Mouse (Mus musculus): ENCODE measurements around the gene Khnyn. TPM values are rescaled to one million over a fixed set of nuclear protein-coding genes. Genes with fewer than 3 reads are reported as not detected.

Gene Khnyn
- total and polyA plus RNA-seq, 2 experiments: 15.4 to 29.8 TPM

DNA sequence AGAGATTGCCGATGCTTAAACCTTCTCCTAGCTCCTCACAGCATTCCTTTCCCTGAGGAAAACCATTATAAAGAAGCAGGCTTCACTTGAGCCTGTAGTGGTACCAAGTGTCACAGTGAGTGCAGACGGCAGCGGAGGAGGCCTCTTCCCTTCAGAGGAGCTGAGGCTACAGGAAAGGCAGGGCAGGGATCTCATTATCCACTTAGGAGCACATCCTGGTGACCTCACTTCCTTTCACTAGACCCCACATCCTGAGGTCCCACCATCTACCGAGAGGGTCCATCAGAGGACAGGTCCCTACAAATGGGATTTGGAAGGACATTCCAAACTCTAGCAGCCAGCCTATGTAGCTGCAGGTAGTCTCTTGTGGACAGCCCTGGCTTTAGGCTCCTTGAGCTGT is 27.2 kb upstream of the Khnyn start:
- TF ChIP-seq POLR2A (IDR thresholded peaks at IDR 0.05; ENCODE audit: extremely low read depth, insufficient read depth, low read length) (no peak), CTCF (IDR thresholded peaks at IDR 0.05; ENCODE audit: low read depth, low read length) (no peak)
- no peak overlapping the region for H3K27ac ChIP-seq (replicated peaks; ENCODE audit: insufficient read depth, low read depth, low read length)
- 85% methylated on average over 4 of the region's 4 CpGs for WGBS
- DNase-seq (ENCODE audit: extremely low read depth, low read depth, low spot score): no peak
- no peak overlapping the region for H3K9ac ChIP-seq (ENCODE audit: low read depth, low read length)
- no peaks in the 10 kb centered on the region for H3K27me3 ChIP-seq (ENCODE audit: control insufficient read depth, insufficient read depth, low read length)
- H3K79me2 ChIP-seq (ENCODE audit: control insufficient read depth, insufficient read depth, low read length): no peaks in the 10 kb centered on the region
- no peak overlapping the region for H3K4me3 ChIP-seq (ENCODE audit: insufficient read depth, low read depth, low read length)
- H3K36me3 ChIP-seq (ENCODE audit: control insufficient read depth, insufficient read depth, low read length): no peaks in the 10 kb centered on the region
- 0 out of 2 replicates have a peak, but pooled peaks cover 2% of the 10 kb centered on the region for H3K4me1 ChIP-seq (ENCODE audit: control insufficient read depth, insufficient read depth, low read length)

DNA sequence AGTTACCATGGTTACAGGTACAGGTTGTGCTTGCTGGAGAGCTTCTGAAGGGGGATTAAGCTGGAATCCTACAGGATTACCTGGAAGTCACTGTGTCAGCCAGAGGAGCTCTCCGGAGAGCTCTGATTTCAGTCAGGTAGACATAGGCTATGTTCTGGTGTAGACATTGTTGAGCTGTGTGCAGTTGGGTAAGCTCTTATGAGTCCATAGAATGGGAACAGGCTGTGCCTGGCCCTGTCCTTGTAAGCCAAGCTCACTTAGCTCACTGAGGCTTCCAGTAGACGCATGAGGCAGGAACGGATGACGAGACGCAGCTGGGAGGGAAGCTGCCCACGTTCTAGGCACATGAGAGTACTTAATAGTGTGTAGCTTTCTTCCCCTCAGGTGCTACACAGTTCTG is 22.6 kb upstream of the Khnyn start:
- no peaks in the 10 kb centered on the region for H3K27me3 ChIP-seq (ENCODE audit: control insufficient read depth, insufficient read depth, low read length)
- no peaks in the 10 kb centered on the region for H3K79me2 ChIP-seq (ENCODE audit: control insufficient read depth, insufficient read depth, low read length)
- TF ChIP-seq CTCF (IDR thresholded peaks at IDR 0.05; ENCODE audit: low read depth, low read length) (no peak), POLR2A (IDR thresholded peaks at IDR 0.05; ENCODE audit: extremely low read depth, insufficient read depth, low read length) (no peak)
- DNase-seq (ENCODE audit: extremely low read depth, low read depth, low spot score): no peak
- 89% methylated on average over 6 of the region's 6 CpGs for WGBS
- H3K9ac ChIP-seq (ENCODE audit: low read depth, low read length): no peak overlapping the region
- no peak overlapping the region for H3K4me3 ChIP-seq (ENCODE audit: insufficient read depth, low read depth, low read length)
- no peaks in the 10 kb centered on the region for H3K36me3 ChIP-seq (ENCODE audit: control insufficient read depth, insufficient read depth, low read length)
- H3K27ac ChIP-seq (replicated peaks; ENCODE audit: insufficient read depth, low read depth, low read length): no peak overlapping the region
- no peaks in the 10 kb centered on the region for H3K4me1 ChIP-seq (ENCODE audit: control insufficient read depth, insufficient read depth, low read length)

DNA sequence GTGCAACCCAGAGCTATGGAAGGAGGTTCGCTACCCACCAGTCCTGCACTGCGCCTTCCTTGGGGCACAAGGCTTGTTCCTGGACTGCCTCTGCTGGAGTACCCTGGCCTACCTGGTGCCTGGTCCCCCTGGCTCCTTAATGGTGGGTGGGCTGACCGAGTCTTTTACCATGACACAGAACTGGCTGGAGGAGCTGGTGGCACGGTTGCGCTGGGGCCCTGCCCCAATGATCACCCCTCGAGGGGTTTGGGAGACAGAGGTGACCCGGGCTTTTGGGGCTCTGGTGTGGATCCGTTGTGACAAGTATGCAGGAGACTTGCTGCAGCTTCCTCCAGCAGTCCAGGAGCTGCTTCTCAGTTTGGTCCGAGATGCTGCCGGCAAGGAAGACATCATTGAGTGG is 21.8 kb upstream of the Khnyn start:
- WGBS: 94% methylated on average over 10 of the region's 10 CpGs
- TF ChIP-seq POLR2A (IDR thresholded peaks at IDR 0.05; ENCODE audit: extremely low read depth, insufficient read depth, low read length): no peak

DNA sequence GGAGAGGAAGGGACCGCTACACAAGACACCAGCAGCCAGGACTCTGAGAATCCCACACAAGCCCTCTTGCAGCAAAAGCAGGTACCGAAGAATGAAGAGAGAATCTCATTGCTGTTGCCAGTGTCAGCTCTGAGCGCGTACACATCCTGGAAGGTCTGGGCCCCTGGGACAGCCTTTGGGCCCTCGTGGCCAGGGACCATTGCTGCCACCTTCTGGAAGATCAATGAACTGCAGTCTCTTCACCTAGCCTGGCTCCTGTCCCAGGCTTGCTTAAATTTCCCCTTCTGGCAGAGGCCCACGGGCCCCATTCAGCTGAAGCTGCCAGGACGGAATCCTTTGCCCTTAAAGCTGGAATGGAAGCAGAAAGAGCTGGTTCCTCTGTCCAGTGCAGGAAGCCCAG is 21.0 kb upstream of the Khnyn start:
- Histone ChIP-seq H3K36me3 (ENCODE audit: control insufficient read depth, insufficient read depth, low read length) (no peaks in the 10 kb centered on the region), H3K27me3 (ENCODE audit: control insufficient read depth, insufficient read depth, low read length) (no peaks in the 10 kb centered on the region), H3K79me2 (ENCODE audit: control insufficient read depth, insufficient read depth, low read length) (no peaks in the 10 kb centered on the region), H3K4me1 (ENCODE audit: control insufficient read depth, insufficient read depth, low read length) (no peaks in the 10 kb centered on the region), H3K9ac (ENCODE audit: low read depth, low read length) (no peak overlapping the region), H3K4me3 (ENCODE audit: insufficient read depth, low read depth, low read length) (no peak overlapping the region), H3K27ac (replicated peaks; ENCODE audit: insufficient read depth, low read depth, low read length) (no peak overlapping the region)
- WGBS: 24% methylated on average over 7 of the region's 7 CpGs
- TF ChIP-seq POLR2A (IDR thresholded peaks at IDR 0.05; ENCODE audit: extremely low read depth, insufficient read depth, low read length): no peak
- TF ChIP-seq CTCF (IDR thresholded peaks at IDR 0.05; ENCODE audit: low read depth, low read length): peak; percentile 96
- peak; percentile 33 for DNase-seq (ENCODE audit: extremely low read depth, low read depth, low spot score)

More for the DNA sequence above, 21.8 kb upstream of the Khnyn start:
- Histone ChIP-seq H3K4me3 (ENCODE audit: insufficient read depth, low read depth, low read length) (no peak overlapping the region), H3K36me3 (ENCODE audit: control insufficient read depth, insufficient read depth, low read length) (no peaks in the 10 kb centered on the region), H3K27me3 (ENCODE audit: control insufficient read depth, insufficient read depth, low read length) (no peaks in the 10 kb centered on the region), H3K27ac (replicated peaks; ENCODE audit: insufficient read depth, low read depth, low read length) (no peak overlapping the region), H3K4me1 (ENCODE audit: control insufficient read depth, insufficient read depth, low read length) (no peaks in the 10 kb centered on the region), H3K79me2 (ENCODE audit: control insufficient read depth, insufficient read depth, low read length) (no peaks in the 10 kb centered on the region), H3K9ac (ENCODE audit: low read depth, low read length) (no peak overlapping the region)
- no peak for DNase-seq (ENCODE audit: extremely low read depth, low read depth, low spot score)

DNA sequence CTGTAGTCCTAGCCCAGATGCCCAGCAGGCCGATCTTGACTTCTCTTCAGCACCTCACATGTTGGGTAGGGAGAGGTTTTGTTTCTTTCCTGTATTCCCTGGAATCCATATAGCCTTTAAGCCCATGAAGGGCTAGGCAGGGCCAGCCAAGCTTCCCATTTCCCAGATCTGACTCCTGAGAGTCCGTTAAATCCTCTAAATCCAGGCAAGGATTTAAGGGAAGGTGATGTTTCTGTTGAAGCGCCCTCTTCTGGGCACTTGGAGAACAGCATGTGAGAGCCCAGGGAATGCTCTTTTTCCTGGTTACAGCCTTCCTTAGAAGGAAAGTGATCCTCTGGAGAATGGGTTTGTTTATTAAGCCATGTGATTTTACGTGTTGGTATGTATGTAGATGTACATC is 17.8 kb upstream of the Khnyn start:
- no peak overlapping the region for H3K4me3 ChIP-seq (ENCODE audit: insufficient read depth, low read depth, low read length)
- no peaks in the 10 kb centered on the region for H3K79me2 ChIP-seq (ENCODE audit: control insufficient read depth, insufficient read depth, low read length)
- 36% methylated on average over 4 of the region's 4 CpGs for WGBS
- TF ChIP-seq CTCF (IDR thresholded peaks at IDR 0.05; ENCODE audit: low read depth, low read length) (peak; percentile 58; the same call in 1 of the 2 replicates), POLR2A (IDR thresholded peaks at IDR 0.05; ENCODE audit: extremely low read depth, insufficient read depth, low read length) (no peak)
- no peaks in the 10 kb centered on the region for H3K27me3 ChIP-seq (ENCODE audit: control insufficient read depth, insufficient read depth, low read length)
- no peaks in the 10 kb centered on the region for H3K36me3 ChIP-seq (ENCODE audit: control insufficient read depth, insufficient read depth, low read length)
- no peak overlapping the region for H3K27ac ChIP-seq (replicated peaks; ENCODE audit: insufficient read depth, low read depth, low read length)
- DNase-seq (ENCODE audit: extremely low read depth, low read depth, low spot score): peak; percentile 29
- no peak overlapping the region for H3K9ac ChIP-seq (ENCODE audit: low read depth, low read length)
- H3K4me1 ChIP-seq (ENCODE audit: control insufficient read depth, insufficient read depth, low read length): no peaks in the 10 kb centered on the region

DNA sequence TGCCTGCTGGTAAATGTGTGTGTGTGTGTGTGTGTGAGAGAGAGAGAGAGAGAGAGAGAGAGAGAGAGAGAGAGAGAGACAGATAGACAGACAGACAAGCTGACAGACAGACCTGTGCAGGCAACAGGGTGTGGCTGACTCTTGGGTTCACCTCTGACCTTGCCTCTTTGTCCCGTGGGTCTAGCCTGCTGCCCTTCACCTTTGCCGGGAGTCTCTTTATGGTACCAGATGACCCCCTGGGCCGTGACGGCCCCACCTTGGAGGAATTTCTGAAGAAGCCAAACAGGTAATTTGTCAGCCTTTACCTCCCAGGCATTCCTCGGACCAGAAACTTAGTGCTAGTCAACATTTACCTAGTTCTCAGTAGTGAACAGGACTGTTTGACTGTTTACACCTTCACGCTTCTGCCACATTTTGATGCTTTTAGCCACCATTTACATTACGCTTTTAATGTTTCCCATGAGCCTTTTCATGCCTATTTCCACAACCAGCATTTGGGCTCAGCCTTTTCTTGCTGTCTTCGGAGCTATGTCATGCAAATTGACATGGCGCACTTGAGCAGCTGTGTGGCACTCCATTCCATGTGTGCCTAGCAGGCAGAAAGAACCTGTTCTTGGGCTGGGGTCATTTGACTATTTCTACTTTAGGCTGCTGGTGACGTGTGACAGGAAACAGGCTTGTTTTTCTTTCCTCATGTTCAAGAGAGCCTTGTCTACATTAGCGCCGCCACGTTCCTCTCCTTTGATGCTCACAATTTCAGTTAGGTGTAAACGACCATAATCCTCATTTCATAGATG is 16.3 kb upstream of the Khnyn start:
- Histone ChIP-seq H3K36me3 (ENCODE audit: control insufficient read depth, insufficient read depth, low read length) (no peaks in the 10 kb centered on the region), H3K79me2 (ENCODE audit: control insufficient read depth, insufficient read depth, low read length) (no peaks in the 10 kb centered on the region), H3K9ac (ENCODE audit: low read depth, low read length) (no peak overlapping the region), H3K4me3 (ENCODE audit: insufficient read depth, low read depth, low read length) (no peak overlapping the region), H3K27me3 (ENCODE audit: control insufficient read depth, insufficient read depth, low read length) (no peaks in the 10 kb centered on the region), H3K27ac (replicated peaks; ENCODE audit: insufficient read depth, low read depth, low read length) (no peak overlapping the region), H3K4me1 (ENCODE audit: control insufficient read depth, insufficient read depth, low read length) (no peaks in the 10 kb centered on the region)
- DNase-seq (ENCODE audit: extremely low read depth, low read depth, low spot score): no peak
- WGBS: 85% methylated on average over 14 of the region's 14 CpGs
- TF ChIP-seq POLR2A (IDR thresholded peaks at IDR 0.05; ENCODE audit: extremely low read depth, insufficient read depth, low read length) (no peak), CTCF (IDR thresholded peaks at IDR 0.05; ENCODE audit: low read depth, low read length) (no peak)

All from liver, adult 2 months (tissue).